Mouse (Mus musculus) liver, postnatal 0 days (tissue): ENCODE results near the gene Magel2.

Experiments used
- CTCF ChIP-seq: sonication (generic); IDR thresholded peaks from 2 replicates; pipeline ENCODE4 v1.5.1; 2016; ENCODE audit warnings: antibody characterized with exemption, low read depth
- EP300 ChIP-seq: IDR thresholded peaks from 2 replicates; pipeline ENCODE4 v1.6.1; 2016; ENCODE audit warnings: antibody characterized with exemption, low read depth, mild to moderate bottlenecking

- no peak for TF ChIP-seq CTCF
- TF ChIP-seq EP300: no peak
Observed at GRCm38 (mm10) chr7:62416173-62416572, 39.4 kb downstream of the Magel2 start.
